Mouse (Mus musculus): ENCODE results near the gene Cd38. TPM values are rescaled to one million over a fixed set of nuclear protein-coding genes. Genes with fewer than 3 reads are reported as not detected.
A peak's percentile ranks its signal among the peaks of the same experiment; 100 is the strongest.

The Cd38 gene
- polyA plus RNA-seq, 1 experiment from 2014 or later = 33.0 TPM

DNA sequence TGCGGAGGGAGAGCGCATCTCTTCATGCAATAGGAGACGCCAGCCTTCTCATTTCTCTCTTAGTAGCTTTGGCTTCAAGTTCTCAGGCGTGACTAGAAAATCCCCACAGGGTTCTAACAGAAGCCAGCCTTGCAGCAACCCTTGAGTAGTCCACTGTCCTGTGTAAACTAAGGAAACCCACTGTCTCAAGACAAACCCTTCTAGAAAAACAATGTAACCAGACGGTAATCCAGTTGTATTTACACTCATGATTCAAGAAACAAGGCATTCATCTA lies 26.4 kb upstream of the Cd38 start:
- TF ChIP-seq CTCF (IDR thresholded peaks at IDR 0.05) (no peak), EP300 (IDR thresholded peaks at IDR 0.05) (no peak)
- peak overlapping the region; percentile 56 for H3K4me2 ChIP-seq (replicated peaks; ENCODE audit: low read depth, low read length)
- peak overlapping the region; percentile 31 for H3K4me3 ChIP-seq (ENCODE audit: low read depth, low read length)
- H3K9me3 ChIP-seq (ENCODE audit: low read length) = no peaks in the 10 kb centered on the region
- no peaks in the 10 kb centered on the region for H3K27me3 ChIP-seq (replicated peaks; ENCODE audit: insufficient read depth, low read length)
- DNase-seq (ENCODE audit: low spot score) = no peak
- H3K9ac ChIP-seq (replicated peaks; ENCODE audit: low read depth) = peak overlapping the region; percentile 23; the same call in 1 of the 2 replicates
- no peak for ATAC-seq
- peak overlapping the region; percentile 38; the same call in 1 of the 2 replicates for H3K27ac ChIP-seq (ENCODE audit: low read length)
- WGBS = 46% methylated on average over 5 of the region's 5 CpGs
- H3K4me1 ChIP-seq (ENCODE audit: insufficient read depth, low read depth, low read length) = no peaks in the 10 kb centered on the region
- H3K36me3 ChIP-seq (ENCODE audit: insufficient read depth, low read length) = no peaks in the 10 kb centered on the region

GRCm38 (mm10) chr5:43842576-43843155 lies 25.7 kb upstream of the Cd38 start:
- Histone ChIP-seq H3K9me3 (ENCODE audit: low read length) (no peaks in the 10 kb centered on the region), H3K9ac (replicated peaks; ENCODE audit: low read depth) (no peak overlapping the region), H3K27ac (ENCODE audit: low read length) (no peak overlapping the region), H3K4me1 (ENCODE audit: insufficient read depth, low read depth, low read length) (no peaks in the 10 kb centered on the region), H3K4me2 (replicated peaks; ENCODE audit: low read depth, low read length) (no peak overlapping the region), H3K36me3 (ENCODE audit: insufficient read depth, low read length) (no peaks in the 10 kb centered on the region), H3K27me3 (replicated peaks; ENCODE audit: insufficient read depth, low read length) (no peaks in the 10 kb centered on the region), H3K4me3 (ENCODE audit: low read depth, low read length) (no peak overlapping the region)
- DNase-seq (ENCODE audit: low spot score) (no peak), ATAC-seq (no peak)
- no peak for TF ChIP-seq EP300 (IDR thresholded peaks at IDR 0.05)
- no peak for TF ChIP-seq CTCF (IDR thresholded peaks at IDR 0.05)
- 46% methylated on average over 3 of the region's 3 CpGs for WGBS

GRCm38 (mm10) chr5:43845083-43845482 lies 23.3 kb upstream of the Cd38 start:
- no peak for DNase-seq (ENCODE audit: low spot score)
- Histone ChIP-seq H3K4me2 (replicated peaks; ENCODE audit: low read depth, low read length) (no peak overlapping the region), H3K9me3 (ENCODE audit: low read length) (no peaks in the 10 kb centered on the region), H3K9ac (replicated peaks; ENCODE audit: low read depth) (no peak overlapping the region), H3K27me3 (replicated peaks; ENCODE audit: insufficient read depth, low read length) (no peaks in the 10 kb centered on the region), H3K27ac (ENCODE audit: low read length) (no peak overlapping the region), H3K4me1 (ENCODE audit: insufficient read depth, low read depth, low read length) (no peaks in the 10 kb centered on the region), H3K36me3 (ENCODE audit: insufficient read depth, low read length) (no peaks in the 10 kb centered on the region), H3K4me3 (ENCODE audit: low read depth, low read length) (no peak overlapping the region)
- 54% methylated on average over 5 of the region's 5 CpGs for WGBS
- ATAC-seq = no peak
- TF ChIP-seq EP300 (IDR thresholded peaks at IDR 0.05) (no peak), CTCF (IDR thresholded peaks at IDR 0.05) (no peak)

- Histone ChIP-seq H3K9me3 (ENCODE audit: low read length) (no peaks in the 10 kb centered on the region), H3K4me2 (replicated peaks; ENCODE audit: low read depth, low read length) (no peak overlapping the region), H3K4me1 (ENCODE audit: insufficient read depth, low read depth, low read length) (no peaks in the 10 kb centered on the region), H3K9ac (replicated peaks; ENCODE audit: low read depth) (no peak overlapping the region), H3K27ac (ENCODE audit: low read length) (no peak overlapping the region), H3K36me3 (ENCODE audit: insufficient read depth, low read length) (no peaks in the 10 kb centered on the region), H3K27me3 (replicated peaks; ENCODE audit: insufficient read depth, low read length) (no peaks in the 10 kb centered on the region), H3K4me3 (ENCODE audit: low read depth, low read length) (no peak overlapping the region)
- ATAC-seq (no peak), DNase-seq (ENCODE audit: low spot score) (no peak)
- TF ChIP-seq EP300 (IDR thresholded peaks at IDR 0.05) (no peak), CTCF (IDR thresholded peaks at IDR 0.05) (no peak)
- 34% methylated on average over 1 of the region's 1 CpGs for WGBS
Observed at GRCm38 (mm10) chr5:43845646-43846045, 22.7 kb upstream of the Cd38 start.

- DNase-seq (ENCODE audit: low spot score) (peak; percentile 42), ATAC-seq (peak; percentile 52)
- Histone ChIP-seq H3K9ac (replicated peaks; ENCODE audit: low read depth) (no peak overlapping the region), H3K36me3 (ENCODE audit: insufficient read depth, low read length) (no peaks in the 10 kb centered on the region), H3K9me3 (ENCODE audit: low read length) (no peaks in the 10 kb centered on the region), H3K27ac (ENCODE audit: low read length) (no peak overlapping the region), H3K4me3 (ENCODE audit: low read depth, low read length) (no peak overlapping the region), H3K27me3 (replicated peaks; ENCODE audit: insufficient read depth, low read length) (no peaks in the 10 kb centered on the region), H3K4me1 (ENCODE audit: insufficient read depth, low read depth, low read length) (no peaks in the 10 kb centered on the region), H3K4me2 (replicated peaks; ENCODE audit: low read depth, low read length) (no peak overlapping the region)
- 10% methylated on average over 2 of the region's 2 CpGs for WGBS
- no peak for TF ChIP-seq CTCF (IDR thresholded peaks at IDR 0.05)
- no peak for TF ChIP-seq EP300 (IDR thresholded peaks at IDR 0.05)
Observed at GRCm38 (mm10) chr5:43846227-43846626, 22.1 kb upstream of the Cd38 start.

DNA sequence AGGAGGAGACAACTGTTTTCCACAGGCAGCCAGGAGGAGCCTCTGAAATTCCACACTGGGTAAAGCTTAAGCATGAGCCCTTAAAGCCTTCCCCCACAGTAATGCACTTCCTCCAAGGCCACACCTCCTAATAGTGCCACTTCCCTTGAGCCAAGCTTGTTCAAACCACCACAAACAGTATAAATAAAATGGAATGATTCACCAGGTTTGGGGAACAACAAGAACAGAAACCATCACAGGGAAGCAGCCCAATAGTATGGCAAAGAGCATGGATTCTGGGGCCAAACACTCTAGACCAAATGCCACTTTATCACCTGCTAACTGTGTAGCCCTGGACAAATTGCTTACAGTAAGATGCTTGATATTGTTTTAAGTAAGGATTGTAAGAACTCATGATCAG lies 20.8 kb upstream of the Cd38 start:
- no peak for TF ChIP-seq CTCF (IDR thresholded peaks at IDR 0.05)
- TF ChIP-seq EP300 (IDR thresholded peaks at IDR 0.05) = no peak
- H3K9ac ChIP-seq (replicated peaks; ENCODE audit: low read depth) = no peak overlapping the region
- no peaks in the 10 kb centered on the region for H3K4me1 ChIP-seq (ENCODE audit: insufficient read depth, low read depth, low read length)
- H3K27me3 ChIP-seq (replicated peaks; ENCODE audit: insufficient read depth, low read length) = no peaks in the 10 kb centered on the region
- H3K9me3 ChIP-seq (ENCODE audit: low read length) = no peaks in the 10 kb centered on the region
- no peak overlapping the region for H3K27ac ChIP-seq (ENCODE audit: low read length)
- no peak overlapping the region for H3K4me2 ChIP-seq (replicated peaks; ENCODE audit: low read depth, low read length)
- DNase-seq (ENCODE audit: low spot score) (no peak), ATAC-seq (no peak)
- no peak overlapping the region for H3K4me3 ChIP-seq (ENCODE audit: low read depth, low read length)
- no peaks in the 10 kb centered on the region for H3K36me3 ChIP-seq (ENCODE audit: insufficient read depth, low read length)

- 87% methylated on average over 3 of the region's 3 CpGs for WGBS
- H3K9me3 ChIP-seq (ENCODE audit: low read length) = no peaks in the 10 kb centered on the region
- no peaks in the 10 kb centered on the region for H3K36me3 ChIP-seq (ENCODE audit: insufficient read depth, low read length)
- H3K4me3 ChIP-seq (ENCODE audit: low read depth, low read length) = no peak overlapping the region
- H3K9ac ChIP-seq (replicated peaks; ENCODE audit: low read depth) = no peak overlapping the region
- H3K4me2 ChIP-seq (replicated peaks; ENCODE audit: low read depth, low read length) = no peak overlapping the region
- H3K4me1 ChIP-seq (ENCODE audit: insufficient read depth, low read depth, low read length) = no peaks in the 10 kb centered on the region
- ATAC-seq (no peak), DNase-seq (ENCODE audit: low spot score) (no peak)
- no peak overlapping the region for H3K27ac ChIP-seq (ENCODE audit: low read length)
- H3K27me3 ChIP-seq (replicated peaks; ENCODE audit: insufficient read depth, low read length) = no peaks in the 10 kb centered on the region
- TF ChIP-seq EP300 (IDR thresholded peaks at IDR 0.05) = no peak
- TF ChIP-seq CTCF (IDR thresholded peaks at IDR 0.05) = no peak
Observed at GRCm38 (mm10) chr5:43848275-43848674, 20.1 kb upstream of the Cd38 start.

All from lung, postnatal 0 days (tissue).